Mouse (Mus musculus): ENCODE measurements around the gene Myo1d.

DNA sequence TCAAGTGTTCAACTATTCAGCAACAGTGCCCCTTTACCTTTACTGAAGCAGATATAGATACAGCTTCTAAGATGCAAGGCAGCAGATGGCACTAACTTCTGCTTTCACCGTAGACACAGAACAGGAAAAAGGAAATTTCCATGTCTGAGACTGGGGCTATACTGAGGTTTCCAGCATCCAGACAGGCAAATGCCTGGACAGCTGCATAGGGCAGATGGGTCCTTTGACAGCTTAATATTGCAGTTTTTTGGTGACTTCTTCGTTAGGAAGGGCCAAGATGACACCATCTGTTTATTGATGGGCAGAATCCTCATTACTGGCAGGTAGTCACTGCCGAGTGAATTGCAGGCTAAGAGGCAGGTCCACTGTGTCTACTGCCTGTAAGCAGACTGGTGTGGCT, 228.2 kb downstream of the Myo1d start:
- no peak for TF ChIP-seq CTCF (IDR thresholded peaks at IDR 0.05; ENCODE audit: insufficient read depth, low read depth, low read length)
- TF ChIP-seq POLR2A (IDR thresholded peaks at IDR 0.05; ENCODE audit: insufficient read depth, low read depth, low read length): no peak
